Mouse (Mus musculus): ENCODE data around the gene Asmt. TPM values are rescaled to one million over a fixed set of nuclear protein-coding genes. Genes with fewer than 3 reads are reported as not detected.

The Asmt gene
- polyA plus RNA-seq, 1 experiment from 2014 or later, result not detected

DNA sequence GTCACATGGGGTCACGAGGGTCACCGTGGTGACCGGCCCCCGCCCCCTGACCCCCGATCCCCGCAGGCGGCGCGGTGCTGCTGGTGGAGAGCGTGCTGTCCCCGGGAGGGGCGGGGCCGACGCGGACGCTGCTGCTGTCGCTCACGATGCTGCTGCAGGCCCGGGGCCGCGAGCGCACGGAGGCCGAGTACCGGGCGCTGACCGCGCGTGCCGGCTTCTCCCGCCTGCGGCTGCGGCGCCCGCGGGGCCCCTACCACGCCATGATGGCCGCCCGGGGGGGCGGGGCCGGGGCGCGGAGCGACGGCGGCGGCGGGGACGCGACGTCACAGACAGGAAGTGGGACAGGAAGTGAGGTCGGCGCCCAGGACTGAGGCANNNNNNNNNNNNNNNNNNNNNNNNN lies 5.2 kb downstream of the Asmt start:
- H3K27me3 ChIP-seq (ENCODE audit: control insufficient read depth, insufficient read depth, low read length), result no peaks in the 10 kb centered on the region
- H3K4me3 ChIP-seq (ENCODE audit: low read depth, low read length), result no peak overlapping the region
- no peak overlapping the region for H3K27ac ChIP-seq (replicated peaks; ENCODE audit: low read depth, low read length)
- 99% methylated on average over 51 of the region's 53 CpGs for whole genome bisulfite sequencing
- DNase-seq (ENCODE audit: low spot score) (no peak), ATAC-seq (replicated peaks; ENCODE audit: insufficient number of reproducible peaks, low FRiP score, low TSS enrichment, low read depth) (no peak)
- H3K4me1 ChIP-seq (ENCODE audit: control insufficient read depth, insufficient read depth, low read length), result no peaks in the 10 kb centered on the region
- H3K36me3 ChIP-seq (replicated peaks; ENCODE audit: control insufficient read depth, insufficient read depth, low read depth, low read length), result peaks cover 4% of the 10 kb centered on the region; the same call in 1 of the 2 replicates
- no peak overlapping the region for H3K4me2 ChIP-seq (ENCODE audit: low read depth, low read length)
- H3K9me3 ChIP-seq (replicated peaks; ENCODE audit: control insufficient read depth, low read length), result peaks cover 43% of the 10 kb centered on the region
- H3K9ac ChIP-seq (replicated peaks; ENCODE audit: low read length), result no peak overlapping the region

Measured in embryonic facial prominence, embryonic 11.5 days (tissue).